Mouse (Mus musculus): ENCODE results near the gene Dpp8. TPM values are rescaled to one million over a fixed set of nuclear protein-coding genes. Genes with fewer than 3 reads are reported as not detected.
A peak's percentile ranks its signal among the peaks of the same experiment; 100 is the strongest.
"Not testable (repeated sequence)": the region's sequence is repeated elsewhere in the genome, so short reads cannot be mapped to it uniquely, and the experiment has no call there.

Dpp8 gene
- polyA plus RNA-seq, 1 experiment: 76.3 TPM

GRCm38 (mm10) chr9:65077536-65077935 lies 45.3 kb downstream of the Dpp8 start:
- Histone ChIP-seq H3K4me3 (replicated peaks; ENCODE audit: extremely low read depth, low read depth, low read length) (no peak overlapping the region), H3K4me1 (ENCODE audit: control insufficient read depth, insufficient read depth, low read length) (no peaks in the 10 kb centered on the region)
- TF ChIP-seq POLR2A (IDR thresholded peaks at IDR 0.05; ENCODE audit: borderline replicate concordance, extremely low read depth, low read depth, low read length) (no peak), CTCF (IDR thresholded peaks at IDR 0.05; ENCODE audit: insufficient read depth, low read length) (no peak)
- 93% methylated on average over 5 of the region's 5 CpGs for WGBS
- no peak for DNase-seq

GRCm38 (mm10) chr9:65080141-65080540 lies 47.9 kb downstream of the Dpp8 start:
- 87% methylated on average over 2 of the region's 2 CpGs for WGBS

GRCm38 (mm10) chr9:65083075-65083765 lies 51.0 kb downstream of the Dpp8 start:
- TF ChIP-seq CTCF (IDR thresholded peaks at IDR 0.05; ENCODE audit: insufficient read depth, low read length) (no peak), POLR2A (IDR thresholded peaks at IDR 0.05; ENCODE audit: borderline replicate concordance, extremely low read depth, low read depth, low read length) (no peak)
- WGBS: 84% methylated on average over 18 of the region's 18 CpGs
- Histone ChIP-seq H3K4me3 (replicated peaks; ENCODE audit: extremely low read depth, low read depth, low read length) (no peak overlapping the region), H3K4me1 (ENCODE audit: control insufficient read depth, insufficient read depth, low read length) (no peaks in the 10 kb centered on the region)
- DNase-seq: no peak

More at GRCm38 (mm10) chr9:65080141-65080540, 47.9 kb downstream of the Dpp8 start:
- H3K4me1 ChIP-seq (ENCODE audit: control insufficient read depth, insufficient read depth, low read length); DNase-seq; H3K4me3 ChIP-seq (replicated peaks; ENCODE audit: extremely low read depth, low read depth, low read length): not testable (repeated sequence)

GRCm38 (mm10) chr9:65084198-65084807 lies 52.1 kb downstream of the Dpp8 start:
- H3K4me3 ChIP-seq (replicated peaks; ENCODE audit: extremely low read depth, low read depth, low read length): no peak overlapping the region
- no peak for DNase-seq
- no peaks in the 10 kb centered on the region for H3K4me1 ChIP-seq (ENCODE audit: control insufficient read depth, insufficient read depth, low read length)
- 67% methylated on average over 7 of the region's 7 CpGs for WGBS
- TF ChIP-seq CTCF (IDR thresholded peaks at IDR 0.05; ENCODE audit: insufficient read depth, low read length): no peak
- TF ChIP-seq POLR2A (IDR thresholded peaks at IDR 0.05; ENCODE audit: borderline replicate concordance, extremely low read depth, low read depth, low read length): no peak

GRCm38 (mm10) chr9:65085270-65085669 lies 53.1 kb downstream of the Dpp8 start:
- Histone ChIP-seq H3K4me1 (ENCODE audit: control insufficient read depth, insufficient read depth, low read length) (no peaks in the 10 kb centered on the region), H3K4me3 (replicated peaks; ENCODE audit: extremely low read depth, low read depth, low read length) (no peak overlapping the region)
- TF ChIP-seq CTCF (IDR thresholded peaks at IDR 0.05; ENCODE audit: insufficient read depth, low read length): no peak
- TF ChIP-seq POLR2A (IDR thresholded peaks at IDR 0.05; ENCODE audit: borderline replicate concordance, extremely low read depth, low read depth, low read length): no peak
- no peak for DNase-seq
- 80% methylated on average over 1 of the region's 1 CpGs for WGBS

DNA sequence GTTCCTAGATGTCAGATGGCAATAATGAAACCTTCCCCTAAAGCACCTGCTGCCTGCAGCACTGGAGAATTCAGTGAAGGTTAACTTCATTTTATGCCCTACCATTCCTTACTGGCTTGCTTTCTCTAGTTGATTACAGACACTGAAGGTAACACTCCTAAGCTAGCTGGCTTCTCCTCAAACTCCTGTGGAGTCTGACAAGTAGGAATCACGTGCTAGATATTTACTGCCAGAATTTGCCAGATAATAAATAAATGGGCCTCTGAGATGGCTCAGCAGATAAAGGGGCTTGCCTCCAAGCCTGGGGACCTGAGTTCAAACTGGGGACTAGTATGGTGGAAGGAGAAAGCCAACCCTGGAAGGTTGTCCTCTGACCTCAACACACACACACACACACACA lies 54.6 kb downstream of the Dpp8 start:
- Histone ChIP-seq H3K4me1 (ENCODE audit: control insufficient read depth, insufficient read depth, low read length) (no peaks in the 10 kb centered on the region), H3K4me3 (replicated peaks; ENCODE audit: extremely low read depth, low read depth, low read length) (no peak overlapping the region)
- WGBS: 40% methylated on average over 1 of the region's 1 CpGs
- TF ChIP-seq POLR2A (IDR thresholded peaks at IDR 0.05; ENCODE audit: borderline replicate concordance, extremely low read depth, low read depth, low read length) (no peak), CTCF (IDR thresholded peaks at IDR 0.05; ENCODE audit: insufficient read depth, low read length) (no peak)
- no peak for DNase-seq

- whole genome bisulfite sequencing: 26% methylated on average over 5 of the region's 5 CpGs
- Histone ChIP-seq H3K4me3 (replicated peaks; ENCODE audit: extremely low read depth, low read depth, low read length) (no peak overlapping the region), H3K4me1 (ENCODE audit: control insufficient read depth, insufficient read depth, low read length) (no peaks in the 10 kb centered on the region)
- no peak for TF ChIP-seq POLR2A (IDR thresholded peaks at IDR 0.05; ENCODE audit: borderline replicate concordance, extremely low read depth, low read depth, low read length)
- TF ChIP-seq CTCF (IDR thresholded peaks at IDR 0.05; ENCODE audit: insufficient read depth, low read length): no peak
- no peak for DNase-seq
Measured at GRCm38 (mm10) chr9:65087490-65087889, 55.3 kb downstream of the Dpp8 start.

DNA sequence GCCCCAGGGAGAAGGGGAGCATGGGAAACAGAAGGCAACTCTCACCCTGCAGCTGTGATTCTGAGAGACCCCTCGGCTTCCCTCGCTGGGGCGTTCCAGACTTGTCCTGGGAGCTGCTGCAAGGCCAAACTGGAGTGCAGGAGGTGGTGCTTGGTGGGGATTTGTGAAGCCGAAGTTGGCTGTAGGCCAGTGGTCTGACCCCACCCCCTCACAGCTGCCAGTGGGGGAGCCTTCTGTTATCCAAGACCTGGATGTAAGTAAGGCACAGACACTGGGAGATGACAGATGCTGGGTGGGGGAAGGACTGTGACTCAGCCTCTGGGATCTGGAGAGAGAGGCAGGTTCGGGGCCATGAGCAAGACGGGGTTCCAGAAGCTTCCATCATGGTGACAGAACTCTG lies 62.0 kb downstream of the Dpp8 start:
- H3K4me1 ChIP-seq (ENCODE audit: control insufficient read depth, insufficient read depth, low read length): no peaks in the 10 kb centered on the region
- TF ChIP-seq POLR2A (IDR thresholded peaks at IDR 0.05; ENCODE audit: borderline replicate concordance, extremely low read depth, low read depth, low read length) (no peak), CTCF (IDR thresholded peaks at IDR 0.05; ENCODE audit: insufficient read depth, low read length) (no peak)
- H3K4me3 ChIP-seq (replicated peaks; ENCODE audit: extremely low read depth, low read depth, low read length): no peak overlapping the region
- DNase-seq: no peak
- WGBS: 37% methylated on average over 6 of the region's 6 CpGs

DNA sequence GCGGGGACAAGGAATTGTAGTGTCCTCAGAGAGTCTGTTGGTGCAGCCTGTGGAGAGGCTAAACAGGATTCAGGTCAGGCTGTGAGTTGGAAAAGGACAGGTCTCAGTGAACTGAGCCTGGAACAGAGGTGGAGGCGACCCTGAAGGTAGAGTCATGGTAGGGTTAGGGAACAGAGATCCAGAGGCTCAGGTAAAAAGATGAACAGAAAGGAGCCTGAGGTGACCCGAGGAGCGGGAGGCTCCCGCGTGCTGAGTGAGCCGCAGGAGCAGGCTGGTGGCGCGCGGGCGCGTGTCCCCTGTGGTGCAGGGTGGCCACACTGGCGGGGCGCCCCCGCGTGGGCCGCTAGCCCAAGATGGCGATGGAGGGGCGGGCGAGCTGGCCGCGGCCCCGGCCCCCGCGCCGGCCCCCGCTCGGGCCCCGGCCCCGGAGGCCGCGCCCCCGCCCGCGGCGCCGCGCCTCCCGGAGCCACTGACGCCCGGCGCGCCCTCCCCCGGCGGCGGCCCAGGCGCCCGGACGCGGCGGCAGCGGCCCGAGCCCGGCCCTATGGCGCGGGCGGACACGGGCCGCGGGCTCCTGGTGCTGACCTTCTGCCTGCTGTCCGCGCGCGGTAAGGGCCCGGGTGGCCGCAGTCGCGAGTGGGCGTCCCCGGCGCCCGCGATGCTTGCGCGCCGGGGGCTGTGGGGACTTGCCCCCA lies 68.9 kb downstream of the Dpp8 start, which contains the start of gene Igdcc4:
Gene Igdcc4 (plus strand): TSS at position 496 of the 695 bp plus-strand sequence.
- TF ChIP-seq CTCF (IDR thresholded peaks at IDR 0.05; ENCODE audit: insufficient read depth, low read length): no peak
- TF ChIP-seq POLR2A (IDR thresholded peaks at IDR 0.05; ENCODE audit: borderline replicate concordance, extremely low read depth, low read depth, low read length): no peak
- Histone ChIP-seq H3K4me3 (replicated peaks; ENCODE audit: extremely low read depth, low read depth, low read length) (peak within 1 kb of the TSS; percentile 52), H3K4me1 (ENCODE audit: control insufficient read depth, insufficient read depth, low read length) (peaks cover 2% of the 10 kb centered on the region; the same call in 1 of the 2 replicates)
- WGBS: 3% methylated on average over 76 of the region's 76 CpGs
- no peak for DNase-seq
